Mouse (Mus musculus) cerebellum, adult 2 months (tissue): ENCODE data around the gene Ptpn14.

Experiments used
- CTCF ChIP-seq: fragments of 200-500 bp; IDR thresholded peaks from 2 replicates; pipeline ENCODE4 v1.5.1; 2011; ENCODE audit warnings: low read depth, mild to moderate bottlenecking, control low read depth, low read length, moderate library complexity, borderline replicate concordance; ENCODE audit not compliant: insufficient read depth
- POLR2A ChIP-seq: fragments of 200-500 bp; IDR thresholded peaks from 2 replicates; pipeline ENCODE4 v1.6.1; 2011; ENCODE audit warnings: low read length, control low read depth, borderline replicate concordance; ENCODE audit not compliant: insufficient read depth

- TF ChIP-seq POLR2A: no peak
- TF ChIP-seq CTCF: no peak
These were observed 89.0 kb downstream of the Ptpn14 start for GRCm38 (mm10) chr1:189817089-189817488.
